Mouse (Mus musculus): Measurements from ENCODE around the gene Sinhcaf. TPM values are rescaled to one million over a fixed set of nuclear protein-coding genes. Genes with fewer than 3 reads are reported as not detected.
A peak's percentile ranks its signal among the peaks of the same experiment; 100 is the strongest.
"Not testable (repeated sequence)": the region's sequence is repeated elsewhere in the genome, so short reads cannot be mapped to it uniquely, and the experiment has no call there.

Sinhcaf gene
- total RNA-seq (2021) = 1 to 10 TPM; 4.9 to 5.7 TPM

DNA sequence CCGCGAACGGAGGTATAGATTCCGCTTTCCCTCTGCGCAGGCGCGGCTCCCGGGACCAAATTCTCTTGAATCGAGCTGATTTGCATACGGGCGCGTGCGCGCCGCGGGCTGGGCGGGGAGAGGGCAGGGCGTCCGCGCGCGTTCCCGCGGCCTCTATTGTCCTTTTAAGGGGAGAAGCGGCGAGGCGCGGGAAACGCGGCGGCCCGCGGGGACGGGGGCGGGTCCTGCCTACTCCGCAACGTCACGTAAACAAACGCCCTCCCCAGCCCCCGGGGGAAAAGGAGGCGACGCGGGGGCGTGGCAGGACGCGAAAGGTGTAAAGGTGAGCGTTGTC is at the start of gene Sinhcaf:
Sinhcaf (minus strand) TSS at position 59 of the 334 bp plus-strand sequence.
- intact Hi-C loops (cut with DNase I) = loop anchor here (5.0 kb wide), 1 partner anchor 156 kb away; the partner anchor contains the start of gene Dennd5b
- peak; percentile 93 for DNase-seq (ENCODE audit: low spot score)

GRCm38 (mm10) chr6:148994327-148994999 is 48.2 kb upstream of the Sinhcaf start:
- no peak for DNase-seq (ENCODE audit: low spot score)
- intact Hi-C loops (cut with DNase I) = no loop called here

- intact Hi-C loops (cut with DNase I) = no loop called here
- no peak for DNase-seq (ENCODE audit: low spot score)
These were observed 47.1 kb upstream of the Sinhcaf start for GRCm38 (mm10) chr6:148993117-148994077.

DNA sequence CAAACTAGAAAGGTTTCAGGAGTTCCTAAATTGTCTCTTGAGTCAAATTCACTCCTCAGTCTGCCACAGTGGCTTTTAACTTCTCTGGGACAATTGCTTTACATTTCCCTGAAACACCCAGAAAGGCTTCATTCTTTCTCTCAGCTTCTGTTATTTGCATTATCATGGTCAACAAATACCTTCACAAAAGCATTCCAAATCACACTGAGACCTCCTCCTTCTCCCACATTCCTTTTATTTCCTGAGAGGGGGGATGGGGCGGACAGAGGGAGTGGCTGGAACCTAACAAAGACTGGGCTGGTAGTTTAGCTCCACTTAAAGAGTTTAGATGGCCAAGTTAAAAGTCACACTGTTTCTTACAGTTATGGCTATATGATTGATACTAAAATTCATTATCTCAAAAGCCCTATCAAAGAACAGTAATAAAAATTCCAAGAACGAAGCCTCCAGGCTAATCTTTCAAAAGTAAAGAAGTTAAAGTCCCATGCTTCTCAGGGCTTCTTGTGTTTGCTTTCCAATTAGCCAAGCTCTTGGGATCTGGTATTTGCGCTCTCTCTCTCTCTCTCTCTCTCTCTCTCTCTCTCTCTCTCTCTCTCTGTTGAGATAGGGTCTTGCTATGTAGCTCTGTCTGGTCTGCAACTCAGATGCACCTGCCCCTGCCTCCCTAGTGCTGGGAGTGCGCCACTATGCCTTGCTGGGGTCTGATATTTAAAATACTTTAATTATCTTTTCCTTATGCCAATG is 46.3 kb upstream of the Sinhcaf start:
- DNase-seq (ENCODE audit: low spot score) = no peak
- intact Hi-C loops (cut with DNase I) = no loop called here

- intact Hi-C loops (cut with DNase I) = no loop called here
- no peak for DNase-seq (ENCODE audit: low spot score)
These were observed 45.5 kb upstream of the Sinhcaf start for GRCm38 (mm10) chr6:148991660-148992372.

DNA sequence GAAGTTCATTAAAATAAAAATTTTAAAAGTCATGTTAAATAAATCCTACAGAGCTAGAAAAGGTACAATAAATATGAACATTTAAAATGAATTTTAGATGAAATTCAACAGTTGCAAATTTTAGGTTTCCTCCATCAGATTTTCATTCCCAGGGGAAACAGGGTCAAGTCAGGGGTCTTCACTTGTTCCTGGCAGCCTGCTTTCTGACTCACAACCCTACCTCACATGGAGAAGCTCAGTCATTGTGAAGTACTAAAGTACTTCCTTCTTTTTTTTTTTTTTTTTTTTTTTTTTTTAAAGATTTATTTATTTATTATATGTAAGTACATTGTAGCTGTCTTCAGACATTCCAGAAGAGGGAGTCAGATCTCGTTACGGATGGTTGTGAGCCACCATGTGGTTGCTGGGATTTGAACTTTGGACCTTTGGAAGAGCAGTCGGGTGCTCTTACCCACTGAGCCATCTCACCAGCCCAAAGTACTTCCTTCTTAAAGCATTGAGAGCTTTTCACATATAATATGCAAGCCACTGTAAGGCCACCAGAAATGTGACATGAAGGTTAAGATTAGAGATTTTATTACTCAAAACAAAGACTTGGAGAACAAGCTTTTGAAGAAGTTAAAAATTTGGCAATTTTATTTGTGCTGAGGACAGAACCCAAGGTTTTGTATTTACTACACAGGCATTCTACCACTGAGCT is 43.7 kb upstream of the Sinhcaf start:
- intact Hi-C loops (cut with DNase I) = not testable (repeated sequence)

DNA sequence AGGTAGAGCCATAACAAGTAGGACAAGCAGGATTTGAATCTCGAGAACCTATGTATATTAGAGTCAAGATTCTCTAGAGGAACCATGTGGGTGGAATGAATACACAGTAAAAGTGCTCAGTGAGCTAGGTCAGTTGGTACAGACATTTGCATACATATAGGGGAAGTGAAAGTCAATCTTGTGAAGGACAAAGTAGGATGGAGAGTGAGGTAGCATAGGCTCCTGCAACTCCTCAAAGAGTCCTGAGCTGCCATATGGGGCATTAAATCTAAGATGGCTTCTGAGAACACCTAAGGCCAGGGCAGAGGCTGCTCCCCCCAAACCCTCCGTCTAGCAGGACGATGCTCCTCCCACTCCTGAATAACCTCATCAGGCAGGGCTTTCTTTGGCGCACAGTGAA is 39.7 kb upstream of the Sinhcaf start:
- no peak for DNase-seq (ENCODE audit: low spot score)
- intact Hi-C loops (cut with DNase I) = no loop called here

More for the DNA sequence above, 43.7 kb upstream of the Sinhcaf start:
- not testable (repeated sequence) for DNase-seq (ENCODE audit: low spot score)

DNA sequence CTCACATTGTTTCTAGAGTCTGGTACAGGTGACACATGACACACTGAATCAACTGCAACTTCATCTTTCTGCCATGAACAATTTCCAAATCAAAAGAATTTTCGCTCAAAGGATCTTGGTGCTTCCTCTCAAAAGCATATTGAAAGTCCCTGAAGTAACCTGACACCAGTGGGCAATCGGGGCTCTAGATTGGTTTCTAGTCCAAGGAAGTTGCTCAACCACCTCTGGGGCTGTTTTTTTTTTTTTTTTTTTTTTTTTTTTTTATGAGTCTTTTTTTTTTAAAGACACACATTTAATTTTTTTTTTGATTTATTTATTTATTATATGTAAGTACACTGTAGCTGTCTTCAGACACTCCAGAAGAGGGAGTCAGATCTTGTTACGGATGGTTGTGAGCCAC is 34.2 kb upstream of the Sinhcaf start:
- DNase-seq (ENCODE audit: low spot score) = no peak
- intact Hi-C loops (cut with DNase I) = no loop called here

- intact Hi-C loops (cut with DNase I) = no loop called here
- no peak for DNase-seq (ENCODE audit: low spot score)
These were observed 28.8 kb upstream of the Sinhcaf start for GRCm38 (mm10) chr6:148975096-148975495.

DNA sequence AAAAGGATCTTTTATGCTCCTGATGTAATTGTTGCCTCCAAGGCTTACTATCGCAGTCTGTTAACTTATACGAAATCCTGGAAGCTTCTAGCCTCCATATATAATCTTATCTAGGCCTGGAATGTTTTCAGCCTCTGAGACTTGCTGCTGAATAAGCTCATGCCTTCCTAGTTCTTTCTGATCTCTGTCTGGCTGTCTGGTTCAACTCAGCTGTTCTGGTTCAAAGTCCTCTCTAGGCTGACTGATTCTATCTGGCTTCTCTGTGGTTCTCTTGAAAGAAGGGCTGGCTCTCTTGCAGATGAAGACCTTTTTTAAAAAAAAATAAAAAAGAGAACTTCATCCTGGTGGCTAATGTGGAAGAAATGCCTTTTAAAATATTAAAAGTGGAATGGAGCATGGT is 26.6 kb upstream of the Sinhcaf start:
- intact Hi-C loops (cut with DNase I) = no loop called here
- no peak for DNase-seq (ENCODE audit: low spot score)

- no peak for DNase-seq (ENCODE audit: low spot score)
- intact Hi-C loops (cut with DNase I) = no loop called here
These were observed 26.0 kb upstream of the Sinhcaf start for GRCm38 (mm10) chr6:148972059-148972848.

GRCm38 (mm10) chr6:148971385-148971940 is 25.2 kb upstream of the Sinhcaf start:
- intact Hi-C loops (cut with DNase I) = no loop called here
- no peak for DNase-seq (ENCODE audit: low spot score)

GRCm38 (mm10) chr6:148961285-148961684 is 15.0 kb upstream of the Sinhcaf start:
- intact Hi-C loops (cut with DNase I) = no loop called here
- no peak for DNase-seq (ENCODE audit: low spot score)

DNA sequence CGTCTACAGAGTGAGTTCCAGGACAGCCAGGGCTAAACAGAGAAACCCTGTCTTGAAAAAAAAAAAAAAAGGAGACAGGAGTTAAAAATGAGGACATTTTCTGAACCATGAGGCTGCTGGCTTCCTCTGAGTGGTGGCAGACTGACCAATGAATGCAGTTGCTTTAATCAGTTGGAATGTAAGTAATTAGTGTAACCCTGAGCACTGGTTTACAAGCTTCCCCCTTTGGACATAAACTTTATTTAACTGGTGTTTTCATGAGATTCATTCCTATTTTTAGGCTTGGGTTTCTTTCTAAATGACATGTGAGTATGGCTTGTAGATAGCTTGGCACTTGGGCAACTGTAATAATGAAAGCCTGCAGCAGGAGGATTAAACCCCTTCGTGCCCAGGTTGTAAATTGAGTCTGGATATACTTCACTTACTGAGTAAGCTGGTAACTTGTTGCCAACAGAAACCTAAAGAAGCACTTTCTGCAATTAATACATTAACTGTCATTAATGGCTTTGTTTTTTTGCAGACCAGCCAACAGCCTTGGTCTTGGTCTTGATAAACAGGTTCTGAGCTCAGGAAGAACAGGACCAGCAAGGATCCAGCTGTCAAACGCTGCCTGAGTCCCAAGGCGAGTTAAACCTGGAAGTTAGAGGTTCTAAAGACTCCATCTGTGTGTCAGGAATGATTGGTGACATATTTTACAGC is 13.4 kb upstream of the Sinhcaf start:
- intact Hi-C loops (cut with DNase I) = no loop called here
- DNase-seq (ENCODE audit: low spot score) = no peak

- no peak for DNase-seq (ENCODE audit: low spot score)
- intact Hi-C loops (cut with DNase I) = no loop called here
These were observed 12.4 kb upstream of the Sinhcaf start for GRCm38 (mm10) chr6:148958712-148959111.

GRCm38 (mm10) chr6:148957046-148957445 is 10.8 kb upstream of the Sinhcaf start:
- no peak for DNase-seq (ENCODE audit: low spot score)
- intact Hi-C loops (cut with DNase I) = no loop called here

DNA sequence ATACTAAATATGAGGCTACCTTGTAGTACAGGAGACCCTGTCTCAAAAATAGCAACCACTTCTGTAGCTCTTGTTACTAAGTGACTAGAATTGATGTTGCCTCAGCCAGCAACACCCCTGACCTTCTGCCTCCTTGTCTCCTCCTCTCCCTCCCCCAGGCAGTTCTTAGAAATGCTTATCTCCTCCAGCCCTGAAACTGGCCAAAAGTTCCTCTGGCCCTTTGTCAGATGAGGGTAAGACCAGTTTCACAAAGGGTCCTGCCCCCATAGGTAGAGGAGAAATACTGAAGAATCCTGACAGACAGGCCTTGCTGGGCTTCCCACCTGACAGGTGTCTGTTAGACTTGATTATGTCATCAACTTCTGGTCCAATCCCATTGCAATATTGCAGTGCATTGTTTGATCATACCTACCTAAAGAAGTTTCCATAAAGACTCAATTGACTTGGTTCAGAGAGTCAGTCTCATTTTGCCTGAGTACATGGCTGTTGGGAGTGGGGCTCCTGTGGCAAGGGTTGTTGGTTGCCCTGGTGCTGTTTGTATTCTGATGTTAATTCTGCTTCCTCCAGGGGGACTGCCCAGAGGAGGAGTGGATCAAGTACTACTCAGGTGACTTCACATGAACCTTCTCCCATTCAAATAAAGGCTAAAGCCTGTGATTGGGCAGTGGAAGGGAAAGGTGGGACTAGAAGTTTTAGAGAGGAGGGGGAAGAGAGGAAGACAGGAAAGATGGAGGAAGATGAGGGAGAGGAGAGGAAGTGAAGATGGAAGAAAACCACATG is 9.6 kb upstream of the Sinhcaf start:
- intact Hi-C loops (cut with DNase I) = no loop called here
- no peak for DNase-seq (ENCODE audit: low spot score)

All from heart, postnatal 25 days (tissue).